Mouse (Mus musculus) right cerebral cortex, postnatal 14 days (tissue): Measurements from ENCODE around the gene Mrps23.

Experiments used
- DNase-seq: peaks from one replicate; pipeline ENCODE4 v3.0.0; 2022

The Mrps23 gene

GRCm38 (mm10) chr11:88213757-88214156 lies 9.6 kb downstream of the Mrps23 start:
- no peak for DNase-seq

- peak; percentile 52 for DNase-seq
These were observed 11.0 kb downstream of the Mrps23 start for GRCm38 (mm10) chr11:88214881-88215831.

- peak; percentile 58 for DNase-seq
These were observed 12.1 kb downstream of the Mrps23 start for GRCm38 (mm10) chr11:88216231-88216685.

- DNase-seq: no peak
These were observed 14.0 kb downstream of the Mrps23 start for GRCm38 (mm10) chr11:88218155-88218554.

GRCm38 (mm10) chr11:88218586-88218985 lies 14.4 kb downstream of the Mrps23 start:
- no peak for DNase-seq

- DNase-seq: no peak
These were observed 17.8 kb downstream of the Mrps23 start for GRCm38 (mm10) chr11:88221929-88222475.

- DNase-seq: no peak
These were observed 23.1 kb downstream of the Mrps23 start for GRCm38 (mm10) chr11:88227001-88227957.

GRCm38 (mm10) chr11:88231213-88231790 lies 27.1 kb downstream of the Mrps23 start:
- DNase-seq: no peak

GRCm38 (mm10) chr11:88233528-88234427 lies 29.6 kb downstream of the Mrps23 start:
- DNase-seq: no peak

GRCm38 (mm10) chr11:88234789-88235188 lies 30.6 kb downstream of the Mrps23 start:
- DNase-seq: no peak

GRCm38 (mm10) chr11:88235221-88236203 lies 31.3 kb downstream of the Mrps23 start:
- DNase-seq: no peak

GRCm38 (mm10) chr11:88240275-88240674 lies 36.1 kb downstream of the Mrps23 start:
- no peak for DNase-seq

GRCm38 (mm10) chr11:88240736-88241353 lies 36.7 kb downstream of the Mrps23 start:
- no peak for DNase-seq

- DNase-seq: no peak
These were observed 37.5 kb downstream of the Mrps23 start for GRCm38 (mm10) chr11:88241468-88242301.

GRCm38 (mm10) chr11:88245581-88246170 lies 41.5 kb downstream of the Mrps23 start:
- DNase-seq: peak; percentile 75

- DNase-seq: no peak
These were observed 44.4 kb downstream of the Mrps23 start for GRCm38 (mm10) chr11:88248636-88249035.

- no peak for DNase-seq
These were observed 46.4 kb downstream of the Mrps23 start for GRCm38 (mm10) chr11:88250568-88250967.

GRCm38 (mm10) chr11:88251295-88251694 lies 47.1 kb downstream of the Mrps23 start:
- DNase-seq: no peak
